Mouse (Mus musculus) liver, embryonic 16.5 days (tissue): Measurements from ENCODE around the gene Ppcdc. TPM values are rescaled to one million over a fixed set of nuclear protein-coding genes. Genes with fewer than 3 reads are reported as not detected.

ENCODE experiments used
- ATAC-seq: fragments of 200-750 bp; cut with Nextera tagmentation; 2 replicates; pipeline ENCODE4 v1.8.0; 2017; ENCODE audit warnings: low read depth, mild to moderate bottlenecking, moderate number of reproducible peaks, moderate library complexity
- H3K27ac ChIP-seq: fragments of 300-500 bp; sonication (generic); 2 replicates; pipeline ENCODE4 v1.5.1; 2014; ENCODE audit warnings: mild to moderate bottlenecking, low read length
- H3K27me3 ChIP-seq: fragments of 300-500 bp; sonication (generic); 2 replicates; pipeline ENCODE4 v1.6.1; 2014; ENCODE audit warnings: low read depth, low read length, mixed read lengths; ENCODE audit not compliant: control insufficient read depth, insufficient read depth
- H3K36me3 ChIP-seq: fragments of 300-500 bp; sonication (generic); 2 replicates; pipeline ENCODE4 v1.6.1; 2014; ENCODE audit warnings: mild to moderate bottlenecking; ENCODE audit not compliant: control insufficient read depth, insufficient read depth
- H3K4me1 ChIP-seq: fragments of 300-500 bp; sonication (generic); 2 replicates; pipeline ENCODE4 v1.6.1; 2014; ENCODE audit warnings: low read depth, low read length, mixed read lengths; ENCODE audit not compliant: control insufficient read depth
- H3K4me2 ChIP-seq: fragments of 300-500 bp; sonication (generic); 2 replicates; pipeline ENCODE4 v1.6.1; 2014; ENCODE audit warnings: low read depth, low read length, mixed read lengths
- H3K4me3 ChIP-seq: fragments of 300-500 bp; sonication (generic); 2 replicates; pipeline ENCODE4 v1.5.1; 2014; ENCODE audit warnings: low read depth, mild to moderate bottlenecking, low read length
- H3K9ac ChIP-seq: fragments of 300-500 bp; sonication (generic); 2 replicates; pipeline ENCODE4 v1.6.1; 2014; ENCODE audit warnings: low read depth, low read length
- H3K9me3 ChIP-seq: fragments of 300-500 bp; sonication (generic); replicated peaks from 2 replicates; pipeline ENCODE4 v1.6.1; 2016; ENCODE audit warnings: low read length; ENCODE audit not compliant: control insufficient read depth
- WGBS: fragments of 180-500 bp; shearing (Covaris S2); extraction: QIAGEN DNeasy Blood & Tissue Kit; methylation state at CpG from one replicate; pipeline ENCODE4 v1.1.7; 2014; ENCODE audit not compliant: insufficient replicate concordance; 5-methylcytosine and 5-hydroxymethylcytosine counted together
- polyA plus RNA-seq: library from polyadenylated mRNA; unstranded; fragments of >200 nt; fragmentation: Nextera tagmentation; extraction: Ambion mirVana; gene quantifications from 2 replicates; pipeline ENCODE4 v1.2.1, GENCODE M21; 2015

Gene Ppcdc
- 9.0 and 10.4 TPM in 2 replicates for polyA plus RNA-seq

GRCm38 (mm10) chr9:57439522-57440295 is at the start of gene Ppcdc:
TSS of gene Ppcdc (minus strand) at chr9:57440124.
- peaks cover 9% of the 10 kb centered on the region for H3K4me1 ChIP-seq
- 2% methylated on average over 32 of the region's 32 CpGs for WGBS
- H3K27ac ChIP-seq, result peak within 1 kb of the TSS; percentile 71
- H3K36me3 ChIP-seq, result peaks cover 2% of the 10 kb centered on the region; the same call in 1 of the 2 replicates
- no peaks in the 10 kb centered on the region for H3K27me3 ChIP-seq
- H3K4me3 ChIP-seq, result peak within 1 kb of the TSS; percentile 68
- no peaks in the 10 kb centered on the region for H3K9me3 ChIP-seq
- H3K9ac ChIP-seq, result peak within 1 kb of the TSS; percentile 74
- ATAC-seq, result peak; percentile 97
- peak within 1 kb of the TSS; percentile 70 for H3K4me2 ChIP-seq

- H3K4me2 ChIP-seq, result no peak overlapping the region
- WGBS, result 52% methylated on average over 7 of the region's 7 CpGs
- no peaks in the 10 kb centered on the region; the same call in 1 of the 2 replicates for H3K9me3 ChIP-seq
- H3K27me3 ChIP-seq, result no peaks in the 10 kb centered on the region; the same call in 1 of the 2 replicates
- H3K36me3 ChIP-seq, result no peaks in the 10 kb centered on the region
- H3K4me3 ChIP-seq, result no peak overlapping the region
- H3K9ac ChIP-seq, result no peak overlapping the region
- H3K4me1 ChIP-seq, result no peaks in the 10 kb centered on the region
- H3K27ac ChIP-seq, result no peak overlapping the region
- no peak for ATAC-seq
These were observed 47.9 kb upstream of the Ppcdc start for GRCm38 (mm10) chr9:57487807-57488206.

GRCm38 (mm10) chr9:57485774-57486173 is 45.9 kb upstream of the Ppcdc start:
- H3K9me3 ChIP-seq, result no peaks in the 10 kb centered on the region; the same call in 1 of the 2 replicates
- no peaks in the 10 kb centered on the region for H3K4me1 ChIP-seq
- H3K9ac ChIP-seq, result no peak overlapping the region
- 13% methylated on average over 7 of the region's 7 CpGs for WGBS
- no peak overlapping the region for H3K4me3 ChIP-seq
- no peaks in the 10 kb centered on the region for H3K27me3 ChIP-seq
- H3K4me2 ChIP-seq, result no peak overlapping the region
- H3K36me3 ChIP-seq, result no peaks in the 10 kb centered on the region
- ATAC-seq, result no peak
- H3K27ac ChIP-seq, result no peak overlapping the region

GRCm38 (mm10) chr9:57468914-57469313 is 29.0 kb upstream of the Ppcdc start:
- Histone ChIP-seq H3K9ac (no peak overlapping the region), H3K9me3 (no peaks in the 10 kb centered on the region), H3K27ac (no peak overlapping the region), H3K4me3 (no peak overlapping the region), H3K27me3 (peaks cover 7% of the 10 kb centered on the region), H3K36me3 (no peaks in the 10 kb centered on the region), H3K4me2 (no peak overlapping the region), H3K4me1 (peaks cover 5% of the 10 kb centered on the region)
- 61% methylated on average over 4 of the region's 4 CpGs for WGBS
- no peak for ATAC-seq

GRCm38 (mm10) chr9:57467896-57468549 is 28.1 kb upstream of the Ppcdc start, which contains the start of gene Scamp5:
TSS of gene Scamp5 (minus strand) at chr9:57468060.
- Histone ChIP-seq H3K9ac (peak within 1 kb of the TSS; percentile 52), H3K27ac (no peak within 1 kb of the TSS)
- WGBS, result under 1% methylated on average over 48 of the region's 48 CpGs

GRCm38 (mm10) chr9:57467271-57467771 is 27.4 kb upstream of the Ppcdc start:
- Histone ChIP-seq H3K27me3 (peaks cover 7% of the 10 kb centered on the region), H3K4me3 (peak overlapping the region; percentile 65), H3K9me3 (no peaks in the 10 kb centered on the region), H3K4me1 (peaks cover 5% of the 10 kb centered on the region), H3K4me2 (peak overlapping the region; percentile 65), H3K36me3 (no peaks in the 10 kb centered on the region), H3K27ac (no peak overlapping the region), H3K9ac (peak overlapping the region; percentile 52)
- WGBS, result 6% methylated on average over 18 of the region's 18 CpGs
- 0 out of 2 replicates have a peak, but pooled peaks have one; percentile 33 for ATAC-seq

More at GRCm38 (mm10) chr9:57467896-57468549, 28.1 kb upstream of the Ppcdc start, which contains the start of gene Scamp5:
- peak within 1 kb of the TSS; percentile 65 for H3K4me3 ChIP-seq
- H3K9me3 ChIP-seq, result no peaks in the 10 kb centered on the region
- H3K27me3 ChIP-seq, result peaks cover 7% of the 10 kb centered on the region
- H3K4me1 ChIP-seq, result peaks cover 5% of the 10 kb centered on the region
- peak within 1 kb of the TSS; percentile 65 for H3K4me2 ChIP-seq
- peak; percentile 88 for ATAC-seq
- no peaks in the 10 kb centered on the region for H3K36me3 ChIP-seq

GRCm38 (mm10) chr9:57466101-57466500 is 26.2 kb upstream of the Ppcdc start:
- Histone ChIP-seq H3K4me1 (peaks cover 5% of the 10 kb centered on the region), H3K9ac (no peak overlapping the region), H3K4me2 (no peak overlapping the region), H3K4me3 (no peak overlapping the region), H3K27me3 (peaks cover 7% of the 10 kb centered on the region), H3K9me3 (no peaks in the 10 kb centered on the region), H3K27ac (no peak overlapping the region), H3K36me3 (no peaks in the 10 kb centered on the region)
- WGBS, result 16% methylated on average over 3 of the region's 3 CpGs
- peak; percentile 19; the same call in 1 of the 2 replicates for ATAC-seq

GRCm38 (mm10) chr9:57462866-57463265 is 22.9 kb upstream of the Ppcdc start:
- Histone ChIP-seq H3K27ac (no peak overlapping the region), H3K36me3 (no peaks in the 10 kb centered on the region), H3K9ac (no peak overlapping the region), H3K4me1 (peaks cover 5% of the 10 kb centered on the region), H3K4me3 (no peak overlapping the region), H3K4me2 (no peak overlapping the region), H3K27me3 (peaks cover 7% of the 10 kb centered on the region), H3K9me3 (no peaks in the 10 kb centered on the region)
- ATAC-seq, result no peak
- WGBS, result 56% methylated on average over 6 of the region's 6 CpGs
